Mouse (Mus musculus) CD4-positive, CD25-positive, alpha-beta regulatory T cell, adult 4 months (primary cell): ENCODE measurements around the gene Mapk14. TPM values are rescaled to one million over a fixed set of nuclear protein-coding genes. Genes with fewer than 3 reads are reported as not detected.

Source experiments
- ATAC-seq: one replicate; pipeline ENCODE4 v1.8.0; 2017
- polyA plus RNA-seq, 2 experiments: library from polyadenylated mRNA; unstranded; fragments of 100-300 nt; shearing (Covaris generic); gene quantifications; one replicate each; pipeline ENCODE4 v1.2.1; 2017

Gene Mapk14
- polyA plus RNA-seq, 2 experiments from 2014 or later: 17.8 to 20.7 TPM

GRCm38 (mm10) chr17:28785036-28785435, 93.9 kb downstream of the Mapk14 start:
- no peak for ATAC-seq

- no peak for ATAC-seq
Observed at GRCm38 (mm10) chr17:28787507-28787906, 96.4 kb downstream of the Mapk14 start.

- ATAC-seq: no peak
Observed at GRCm38 (mm10) chr17:28797031-28797430, 105.9 kb downstream of the Mapk14 start.

Other genes with a start within 250 kb of the Mapk14 start
- 10 to 100 TPM; 17.4 to 17.8 TPM for gene Fkbp5, start 173.8 kb upstream of the Mapk14 start, polyA plus RNA-seq
- gene Armc12, start 160.5 kb upstream of the Mapk14 start, polyA plus RNA-seq: not detected
- gene Clpsl2, start 141.9 kb upstream of the Mapk14 start, polyA plus RNA-seq: not detected
- gene Clps, start 130.6 kb upstream of the Mapk14 start, polyA plus RNA-seq: not detected
- 1 to 10 TPM; 1.1 to 1.3 TPM for gene Lhfpl5, start 115.7 kb upstream of the Mapk14 start, polyA plus RNA-seq
- gene Srpk1, start 68.6 kb upstream of the Mapk14 start, polyA plus RNA-seq: 100 to 1,000 TPM; 204 to 234 TPM
- gene Slc26a8, start 1.1 kb upstream of the Mapk14 start, polyA plus RNA-seq: under 1 TPM in 1 of 2 experiments, not detected in 1; 0.32 TPM
- gene AC170998.1, start 34.8 kb downstream of the Mapk14 start, polyA plus RNA-seq: 10 to 100 TPM; 10.1 TPM
- gene Mapk13, start 78.0 kb downstream of the Mapk14 start, polyA plus RNA-seq: not detected
- 1 to 10 TPM; 1.1 to 2.2 TPM for gene Brpf3, start 109.8 kb downstream of the Mapk14 start, polyA plus RNA-seq
- gene Pnpla1, start 167.1 kb downstream of the Mapk14 start, polyA plus RNA-seq: not detected
- 1 to 10 TPM; 2.0 to 3.4 TPM for gene 4930539E08Rik, start 224.0 kb downstream of the Mapk14 start, polyA plus RNA-seq